In genomic region chr9:120190891-120191290, GRCm38 (mm10) we compare ENCODE assay signal across 9 mouse cellular contexts. TPM values are rescaled to one million over a fixed set of nuclear protein-coding genes. Genes with fewer than 3 reads are reported as not detected.
DNase-seq lines count a peak whose midpoint lies in the region; ATAC-seq and TF ChIP-seq lines count a peak whose summit lies in the region.
"Had no signal": no experiment of that assay in that cellular context is flagged by ENCODE, and none has a peak within 500 bp of the region (broad histone marks: within the 10 kb centered on the region; RNA-seq: fewer than 3 reads in every experiment).

No protein-coding gene starts in this region.

- H3K27me3 ChIP-seq in heart, embryonic 12.5 days (replicated peaks): 0 out of 2 replicates have a peak, but pooled peaks cover 18% of the 10 kb centered on the region
- H3K27me3 ChIP-seq in forebrain, postnatal 0 days (ENCODE audit: insufficient read depth, low read length): no peaks in the 10 kb centered on the region

- no peak for TF ChIP-seq CTCF in forebrain, postnatal 0 days (IDR thresholded peaks at IDR 0.05; ENCODE audit: low read depth)

- H3K4me3 ChIP-seq in heart, embryonic 12.5 days: peak overlapping the region; percentile 48
- peak overlapping the region; percentile 39 to 41 for H3K4me3 ChIP-seq in ES-E14 (ENCODE audit: insufficient read depth in 1 of 2, low read depth in 1 of 2, low read length in 2 of 2, poor library complexity in 1 of 2, severe bottlenecking in 1 of 2)
- peak overlapping the region; percentile 39 for H3K4me3 ChIP-seq in forebrain, postnatal 0 days (ENCODE audit: low read depth, low read length)

- no peak overlapping the region for H3K27ac ChIP-seq in heart, embryonic 12.5 days (ENCODE audit: poor library complexity, severe bottlenecking)
- no peak overlapping the region for H3K27ac ChIP-seq in ES-E14 (ENCODE audit: insufficient read depth, low read depth, low read length, poor library complexity, severe bottlenecking)
- H3K27ac ChIP-seq in forebrain, postnatal 0 days (ENCODE audit: low read depth, low read length): peak overlapping the region; percentile 67

- H3K9ac ChIP-seq in heart, embryonic 12.5 days: peak overlapping the region; percentile 23; the same call in 1 of the 2 replicates
- peak overlapping the region; percentile 52; the same call in 1 of the 2 replicates for H3K9ac ChIP-seq in ES-E14 (ENCODE audit: insufficient read depth, low read depth, low read length, poor library complexity, severe bottlenecking)
- H3K9ac ChIP-seq in forebrain, postnatal 0 days: peak overlapping the region; percentile 49

- ATAC-seq in heart, embryonic 12.5 days (ENCODE audit: insufficient number of reproducible peaks, low FRiP score): no peak
- ATAC-seq in forebrain, postnatal 0 days: peak; percentile 77
- ATAC-seq in megakaryocyte, adult 5-6 weeks (ENCODE audit: poor library complexity, severe bottlenecking): peak; percentile 57
- ATAC-seq in monocyte, adult 5-6 weeks (replicated peaks; ENCODE audit: insufficient number of reproducible peaks, low FRiP score, low TSS enrichment, poor library complexity, severe bottlenecking): no peak

- intact Hi-C loops in heart, postnatal 25 days (cut with DNase I): loop anchor here (1.0 kb wide), 1 partner anchor 186 kb away; no protein-coding TSS in a partner anchor

- H3K4me2 ChIP-seq in heart, embryonic 12.5 days: peak overlapping the region; percentile 72
- H3K4me2 ChIP-seq in forebrain, postnatal 0 days (ENCODE audit: low read depth): peak overlapping the region; percentile 57

- no peaks in the 10 kb centered on the region for H3K36me3 ChIP-seq in heart, embryonic 12.5 days
- H3K36me3 ChIP-seq in ES-E14 (ENCODE audit: control insufficient read depth, insufficient read depth, low read length, poor library complexity, severe bottlenecking): no peaks in the 10 kb centered on the region
- H3K36me3 ChIP-seq in forebrain, postnatal 0 days (ENCODE audit: insufficient read depth): no peaks in the 10 kb centered on the region

- 43% methylated on average over 13 of the region's 13 CpGs for WGBS in heart, embryonic 12.5 days
- WGBS in forebrain, postnatal 0 days: 22% methylated on average over 13 of the region's 13 CpGs

- DNase-seq in heart, postnatal 25 days (ENCODE audit: low spot score): no peak
- DNase-seq in ES-E14 (ENCODE audit: low read depth, low spot score): no peak
- no peak for DNase-seq in forebrain, postnatal 0 days
- DNase-seq in adrenal gland, adult 8-10 months: no peak
- no peak for DNase-seq in gastrocnemius, postnatal 25 days

- H3K9me3 ChIP-seq in heart, embryonic 12.5 days (replicated peaks): no peaks in the 10 kb centered on the region
- H3K9me3 ChIP-seq in ES-E14 (ENCODE audit: control insufficient read depth, insufficient read depth, low read depth, low read length): no peaks in the 10 kb centered on the region
- H3K9me3 ChIP-seq in forebrain, postnatal 0 days (ENCODE audit: low read length): no peaks in the 10 kb centered on the region

- in situ Hi-C loops in ES-E14 (cut with MboI; ENCODE audit: low sequenced_read_pairs in 2 of 2, unreplicated experiment in 2 of 2): no loop called here

- H3K4me1 ChIP-seq in heart, embryonic 12.5 days (replicated peaks): 0 out of 2 replicates have a peak, but pooled peaks cover 4% of the 10 kb centered on the region
- H3K4me1 ChIP-seq in ES-E14 (ENCODE audit: control insufficient read depth in 2 of 2, insufficient read depth in 2 of 2, low read length in 2 of 2, poor library complexity in 1 of 2): peaks cover 0 to 2% of the 10 kb centered on the region in 2 experiments; a peak in 1 of 4 replicates
- no peaks in the 10 kb centered on the region for H3K4me1 ChIP-seq in forebrain, postnatal 0 days (ENCODE audit: insufficient read depth)

TF ChIP-seq in ES-E14, 5 proteins besides CTCF, POLR2A, EP300 and RAD21:
- TF ChIP-seq MAFK (IDR thresholded peaks at IDR 0.05; ENCODE audit: insufficient read depth, low read depth, low read length): no peak
- TF ChIP-seq CHD2 (IDR thresholded peaks at IDR 0.05; ENCODE audit: low read depth, low read length): no peak
- no peak for TF ChIP-seq ZC3H11A (IDR thresholded peaks at IDR 0.05; ENCODE audit: borderline replicate concordance, low read depth, low read length)
- TF ChIP-seq ZNF384 (IDR thresholded peaks at IDR 0.05; ENCODE audit: low read depth, low read length): no peak
- TF ChIP-seq HCFC1 (IDR thresholded peaks at IDR 0.05; ENCODE audit: borderline replicate concordance, insufficient read depth, low read length): no peak

RNA-seq across cellular contexts. Expression of gene Mobp, which starts 41.4 kb away (rescaled TPM):
- 0.12 TPM in 1 of 2 replicates, not detected in the other for polyA plus RNA-seq in heart, embryonic 12.5 days (2016; fragmentation: Nextera tagmentation; extraction: Ambion mirVana)
- total RNA-seq in heart, postnatal 25 days (2021): under 1 TPM; 0.08 to 0.49 TPM
- total RNA-seq in ES-E14 (2012; rRNA removed): 2.7 and 5.4 TPM in 2 replicates
- total RNA-seq in forebrain, postnatal 0 days (2014; rRNA removed): 0.08 TPM in 1 of 2 replicates, not detected in the other
- 0.18 TPM in 1 of 2 replicates, not detected in the other for polyA plus RNA-seq in forebrain, postnatal 0 days (2015; fragmentation: Nextera tagmentation; extraction: Ambion mirVana)
- not detected in 2 replicates for total RNA-seq in megakaryocyte, adult 5-6 weeks (2015)
- total RNA-seq in megakaryocyte, adult 5-6 weeks (2017): not detected in 2 replicates
- under 1 TPM; 0.23 to 0.59 (median 0.37) TPM for total RNA-seq in adrenal gland, adult 8-10 months (2022)
- total RNA-seq in monocyte, adult 5-6 weeks (2017): not detected in 3 replicates
- total RNA-seq in gastrocnemius, postnatal 25 days (2021): not detected
- total RNA-seq: MEL had no signal

Comparison
In these comparisons a context has a peak if more than half of its experiments do, and no peak if none do; other contexts are left out.
1. ATAC-seq: peak in forebrain, postnatal 0 days (single experiment) and megakaryocyte, adult 5-6 weeks (single experiment); none in heart, embryonic 12.5 days (single experiment) and monocyte, adult 5-6 weeks (single experiment).
2. Peak in every context shown above with its lines, with median percentiles within 50 percentile points of each other: H3K4me3 ChIP-seq and H3K9ac ChIP-seq.